In the genomic region with DNA sequence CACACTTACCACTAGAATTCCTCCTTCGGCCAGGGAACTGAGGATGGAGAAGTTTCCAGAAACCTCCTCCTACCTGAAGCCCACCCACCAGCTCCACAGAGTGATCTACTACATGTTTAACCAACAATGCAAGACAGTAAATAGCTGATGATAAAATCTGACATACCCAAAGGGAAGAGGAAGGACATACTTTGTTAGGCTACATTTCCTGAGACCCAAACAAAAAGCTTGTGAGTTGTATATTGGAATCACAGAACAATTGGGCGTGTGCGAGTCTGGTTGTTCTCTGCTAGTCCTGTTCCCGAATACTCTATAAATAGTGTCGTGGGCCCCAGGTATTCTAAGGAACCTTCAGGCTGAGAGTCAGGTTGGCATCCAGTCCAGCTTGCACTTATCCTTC, we compare ENCODE assay signal across 12 mouse cellular contexts.
"Had no signal": no experiment of that assay in that cellular context is flagged by ENCODE, and none has a peak within 500 bp of the region (broad histone marks: within the 10 kb centered on the region; RNA-seq: fewer than 3 reads in every experiment).

No protein-coding gene starts in this region.

- H3K36me3 ChIP-seq: hindbrain, embryonic 13.5 days; limb, embryonic 12.5 days; liver, embryonic 13.5 days; midbrain, embryonic 15.5 days; neural tube, embryonic 12.5 days had no signal

- ATAC-seq: hindbrain, postnatal 0 days; liver, postnatal 0 days; midbrain, embryonic 15.5 days had no signal

- H3K4me1 ChIP-seq: hindbrain, embryonic 13.5 days; limb, embryonic 12.5 days; liver, embryonic 13.5 days; megakaryocyte, embryonic 14.5 days; midbrain, embryonic 15.5 days; neural tube, embryonic 12.5 days had no signal

- H3K9ac ChIP-seq: hindbrain, embryonic 13.5 days; limb, embryonic 12.5 days; liver, embryonic 13.5 days; liver, postnatal 0 days; midbrain, embryonic 15.5 days; neural tube, embryonic 12.5 days had no signal

- H3K9me3 ChIP-seq: hindbrain, embryonic 13.5 days; limb, embryonic 12.5 days; liver, embryonic 13.5 days; megakaryocyte, embryonic 14.5 days; midbrain, embryonic 15.5 days; neural tube, embryonic 12.5 days had no signal

- H3K4me2 ChIP-seq: hindbrain, embryonic 13.5 days; limb, embryonic 12.5 days; liver, embryonic 13.5 days; midbrain, embryonic 11.5 days; midbrain, embryonic 15.5 days; neural tube, embryonic 12.5 days had no signal

- H3K27ac ChIP-seq: hindbrain, embryonic 13.5 days; hindbrain, postnatal 0 days; limb, embryonic 12.5 days; liver, embryonic 13.5 days; macrophage; midbrain, embryonic 15.5 days; neural tube, embryonic 12.5 days; stomach, postnatal 0 days had no signal

- DNase-seq: liver; liver, embryonic 13.5 days; liver, postnatal 0 days had no signal

- H3K27me3 ChIP-seq: hindbrain, embryonic 13.5 days; limb, embryonic 12.5 days; liver, embryonic 13.5 days; megakaryocyte, embryonic 14.5 days; midbrain, embryonic 15.5 days; neural tube, embryonic 12.5 days had no signal

- H3K4me3 ChIP-seq: hindbrain, embryonic 13.5 days; limb, embryonic 12.5 days; liver, embryonic 13.5 days; megakaryocyte, embryonic 14.5 days; midbrain, embryonic 15.5 days; neural tube, embryonic 12.5 days had no signal
